Mouse (Mus musculus) ES-E14 (cell line): Measurements from ENCODE around the gene Gadl1.

Experiments used
- CHD2 ChIP-seq: IDR thresholded peaks from 2 replicates; pipeline ENCODE4 v1.6.1; 2014; ENCODE audit warnings: mild to moderate bottlenecking, low read depth, low read length, inconsistent platforms
- MAFK ChIP-seq: IDR thresholded peaks from 2 replicates; pipeline ENCODE4 v1.6.1; 2014; ENCODE audit warnings: mild to moderate bottlenecking, low read depth, low read length, inconsistent platforms; ENCODE audit not compliant: insufficient read depth
- ZC3H11A ChIP-seq: IDR thresholded peaks from 2 replicates; pipeline ENCODE4 v1.6.1; 2012; ENCODE audit warnings: low read depth, mild to moderate bottlenecking, inconsistent platforms, low read length, borderline replicate concordance
- ZNF384 ChIP-seq: IDR thresholded peaks from 2 replicates; pipeline ENCODE4 v1.6.1; 2012; ENCODE audit warnings: low read depth, low read length, inconsistent platforms

GRCm38 (mm10) chr9:116053976-116054375, 144.7 kb downstream of the Gadl1 start:
- TF ChIP-seq ZC3H11A (no peak), MAFK (no peak), CHD2 (no peak), ZNF384 (no peak)
